Mouse (Mus musculus) forebrain, embryonic 14.5 days (tissue): ENCODE measurements around the gene Cd3eap. TPM values are rescaled to one million over a fixed set of nuclear protein-coding genes. Genes with fewer than 3 reads are reported as not detected.

ENCODE experiments used
- ATAC-seq: fragments of 200-750 bp; cut with Nextera tagmentation; 2 replicates; pipeline ENCODE4 v1.8.0; 2017; ENCODE audit warnings: mild to moderate bottlenecking, moderate library complexity
- DNase-seq: peaks from one replicate; pipeline ENCODE4 v3.0.0-alpha.2; 2015; ENCODE audit warnings: low spot score
- H3K27ac ChIP-seq: fragments of 300-500 bp; sonication (generic); 2 replicates; pipeline ENCODE4 v1.5.1; 2014; ENCODE audit warnings: low read depth, mild to moderate bottlenecking, control low read depth, low read length, moderate library complexity
- H3K27me3 ChIP-seq: fragments of 300-500 bp; sonication (generic); replicated peaks from 2 replicates; pipeline ENCODE4 v1.6.1; 2014; ENCODE audit warnings: low read length, control low read depth, mixed read lengths; ENCODE audit not compliant: control insufficient read depth, insufficient read depth
- H3K36me3 ChIP-seq: fragments of 300-500 bp; sonication (generic); 2 replicates; pipeline ENCODE4 v1.6.1; 2014; ENCODE audit warnings: low read length, control low read depth; ENCODE audit not compliant: control insufficient read depth, insufficient read depth
- H3K4me1 ChIP-seq: fragments of 300-500 bp; sonication (generic); 2 replicates; pipeline ENCODE4 v1.6.1; 2014; ENCODE audit warnings: antibody characterized with exemption, low read length, control low read depth; ENCODE audit not compliant: control insufficient read depth, insufficient read depth
- H3K4me2 ChIP-seq: fragments of 300-500 bp; sonication (generic); 2 replicates; pipeline ENCODE4 v1.6.1; 2014; ENCODE audit warnings: mild to moderate bottlenecking, control low read depth, low read length
- H3K4me3 ChIP-seq: fragments of 300-500 bp; sonication (generic); 2 replicates; pipeline ENCODE4 v1.5.1; 2014; ENCODE audit warnings: low read depth, low read length, control low read depth
- H3K9ac ChIP-seq: fragments of 300-500 bp; sonication (generic); 2 replicates; pipeline ENCODE4 v1.6.1; 2014; ENCODE audit warnings: mild to moderate bottlenecking, low read length, control low read depth, moderate library complexity
- H3K9me3 ChIP-seq: fragments of 300-500 bp; sonication (generic); replicated peaks from 2 replicates; pipeline ENCODE4 v1.6.1; 2016; ENCODE audit warnings: low read length, control low read depth, mixed read lengths; ENCODE audit not compliant: control insufficient read depth
- WGBS: fragments of 180-500 bp; shearing (Covaris S2); extraction: QIAGEN DNeasy Blood & Tissue Kit; methylation state at CpG from one replicate; pipeline ENCODE4 v1.1.7; 2014; 5-methylcytosine and 5-hydroxymethylcytosine counted together
- polyA plus RNA-seq: library from polyadenylated mRNA; unstranded; fragments of >200 nt; fragmentation: Nextera tagmentation; extraction: Ambion mirVana; gene quantifications from 2 replicates; pipeline ENCODE4 v1.2.1, GENCODE M21; 2014

Gene Cd3eap
- polyA plus RNA-seq, result 18.4 and 20.0 TPM in 2 replicates

- 0% methylated on average over 31 of the region's 31 CpGs for WGBS
- peak; percentile 94 for DNase-seq
- H3K9me3 ChIP-seq, result no peaks in the 10 kb centered on the region
- peak within 1 kb of the TSS; percentile 99 for H3K4me2 ChIP-seq
- H3K27me3 ChIP-seq, result no peaks in the 10 kb centered on the region
- H3K9ac ChIP-seq, result peak within 1 kb of the TSS; percentile 67
- peaks cover 9% of the 10 kb centered on the region; the same call in 1 of the 2 replicates for H3K4me1 ChIP-seq
- ATAC-seq, result peak; percentile 81
- peaks cover 22% of the 10 kb centered on the region for H3K36me3 ChIP-seq
- H3K27ac ChIP-seq, result peak within 1 kb of the TSS; percentile 30; the same call in 1 of the 2 replicates
- H3K4me3 ChIP-seq, result peak within 1 kb of the TSS; percentile 55
Observed at GRCm38 (mm10) chr7:19359299-19359891, at the start of gene Cd3eap, which contains the start of gene Ppp1r13l. Gene Cd3eap, minus strand, starts transcription at chr7:19359483. Gene Ppp1r13l, plus strand, starts transcription at chr7:19359749.

DNA sequence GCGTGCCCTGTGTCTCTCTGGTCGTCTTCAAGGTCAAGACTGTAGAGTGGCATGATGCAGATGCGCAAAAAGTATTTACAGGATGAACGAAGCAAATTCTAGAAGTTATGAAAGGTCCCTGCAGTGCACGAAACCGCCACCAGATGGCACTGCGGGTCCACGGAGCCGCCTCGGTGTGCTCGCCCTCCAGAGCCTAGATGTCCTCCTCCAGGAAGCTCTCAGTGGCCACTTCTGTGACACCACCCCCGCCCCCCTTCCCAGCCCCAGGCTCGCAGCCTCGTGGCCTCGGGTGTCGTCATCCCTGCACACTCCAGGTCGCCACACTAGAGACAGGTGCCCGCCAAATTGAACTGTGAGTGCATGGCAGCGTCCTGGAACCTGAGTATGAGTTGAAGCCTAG lies 46.1 kb upstream of the Cd3eap start:
- Histone ChIP-seq H3K27me3 (peaks cover 38% of the 10 kb centered on the region), H3K4me3 (no peak overlapping the region), H3K36me3 (no peaks in the 10 kb centered on the region), H3K9me3 (0 out of 2 replicates have a peak, but pooled peaks cover 4% of the 10 kb centered on the region), H3K27ac (no peak overlapping the region), H3K4me1 (peaks cover 4% of the 10 kb centered on the region; the same call in 1 of the 2 replicates), H3K9ac (no peak overlapping the region), H3K4me2 (no peak overlapping the region)
- ATAC-seq (peak; percentile 66), DNase-seq (peak; percentile 70)
- 3% methylated on average over 19 of the region's 19 CpGs for WGBS

- H3K9ac ChIP-seq, result peak within 1 kb of the TSS; percentile 55
- 51% methylated on average over 7 of the region's 7 CpGs for WGBS
- H3K4me3 ChIP-seq, result peak within 1 kb of the TSS; percentile 49
- peaks cover 41% of the 10 kb centered on the region for H3K27me3 ChIP-seq
- DNase-seq, result no peak
- no peak for ATAC-seq
- H3K9me3 ChIP-seq, result 0 out of 2 replicates have a peak, but pooled peaks cover 4% of the 10 kb centered on the region
- peaks cover 4% of the 10 kb centered on the region for H3K4me1 ChIP-seq
- H3K4me2 ChIP-seq, result peak within 1 kb of the TSS; percentile 90
- no peak within 1 kb of the TSS for H3K27ac ChIP-seq
- no peaks in the 10 kb centered on the region for H3K36me3 ChIP-seq
Observed at GRCm38 (mm10) chr7:19404476-19404875, 45.2 kb upstream of the Cd3eap start, which contains the start of gene Ckm. Gene Ckm, plus strand, starts transcription at chr7:19404776.

- under 1% methylated on average over 61 of the region's 62 CpGs for WGBS
- H3K27me3 ChIP-seq, result peaks cover 44% of the 10 kb centered on the region
- no peaks in the 10 kb centered on the region for H3K36me3 ChIP-seq
- H3K4me1 ChIP-seq, result peaks cover 8% of the 10 kb centered on the region
- no peak for DNase-seq
- H3K9me3 ChIP-seq, result 0 out of 2 replicates have a peak, but pooled peaks cover 4% of the 10 kb centered on the region
- ATAC-seq, result peak; percentile 30
- H3K9ac ChIP-seq, result peak within 1 kb of the TSS; percentile 55
- no peak within 1 kb of the TSS for H3K27ac ChIP-seq
- H3K4me2 ChIP-seq, result peak within 1 kb of the TSS; percentile 90
- peak within 1 kb of the TSS; percentile 49 for H3K4me3 ChIP-seq
Observed at GRCm38 (mm10) chr7:19403731-19404296, 44.5 kb upstream of the Cd3eap start, which contains the start of gene Klc3. Gene Klc3, minus strand, starts transcription at chr7:19404104.

- Histone ChIP-seq H3K4me1 (peaks cover 8% of the 10 kb centered on the region), H3K36me3 (no peaks in the 10 kb centered on the region), H3K4me3 (no peak overlapping the region), H3K4me2 (no peak overlapping the region), H3K27me3 (peaks cover 44% of the 10 kb centered on the region), H3K27ac (no peak overlapping the region), H3K9me3 (0 out of 2 replicates have a peak, but pooled peaks cover 4% of the 10 kb centered on the region), H3K9ac (no peak overlapping the region)
- no peak for DNase-seq
- WGBS, result 85% methylated on average over 9 of the region's 9 CpGs
- no peak for ATAC-seq
Observed at GRCm38 (mm10) chr7:19402535-19403112, 43.3 kb upstream of the Cd3eap start.

DNA sequence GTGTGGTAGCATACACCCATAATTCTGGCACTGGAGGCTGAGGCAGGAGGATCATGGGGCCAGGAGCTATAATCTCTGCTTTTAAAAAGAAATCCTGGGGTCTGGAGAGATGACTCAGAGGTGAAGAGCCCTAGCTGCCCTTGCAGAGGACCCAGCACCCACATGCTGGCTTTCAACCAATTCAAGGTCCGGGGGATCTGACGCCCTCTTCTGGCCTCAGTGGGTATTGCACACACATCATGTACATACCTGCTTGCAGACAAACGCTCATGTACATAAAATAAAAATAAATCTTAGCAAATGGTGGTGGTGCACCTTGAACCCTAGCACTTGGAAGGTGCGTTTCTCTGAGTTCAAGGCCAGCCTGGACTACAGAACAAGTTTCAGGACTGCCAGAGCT lies 41.7 kb upstream of the Cd3eap start:
- H3K36me3 ChIP-seq, result no peaks in the 10 kb centered on the region
- no peak overlapping the region for H3K4me3 ChIP-seq
- 0 out of 2 replicates have a peak, but pooled peaks cover 4% of the 10 kb centered on the region for H3K9me3 ChIP-seq
- H3K9ac ChIP-seq, result no peak overlapping the region
- DNase-seq (no peak), ATAC-seq (no peak)
- peaks cover 8% of the 10 kb centered on the region for H3K4me1 ChIP-seq
- H3K27ac ChIP-seq, result no peak overlapping the region
- no peak overlapping the region for H3K4me2 ChIP-seq
- H3K27me3 ChIP-seq, result peaks cover 41% of the 10 kb centered on the region
- 92% methylated on average over 4 of the region's 4 CpGs for WGBS

DNA sequence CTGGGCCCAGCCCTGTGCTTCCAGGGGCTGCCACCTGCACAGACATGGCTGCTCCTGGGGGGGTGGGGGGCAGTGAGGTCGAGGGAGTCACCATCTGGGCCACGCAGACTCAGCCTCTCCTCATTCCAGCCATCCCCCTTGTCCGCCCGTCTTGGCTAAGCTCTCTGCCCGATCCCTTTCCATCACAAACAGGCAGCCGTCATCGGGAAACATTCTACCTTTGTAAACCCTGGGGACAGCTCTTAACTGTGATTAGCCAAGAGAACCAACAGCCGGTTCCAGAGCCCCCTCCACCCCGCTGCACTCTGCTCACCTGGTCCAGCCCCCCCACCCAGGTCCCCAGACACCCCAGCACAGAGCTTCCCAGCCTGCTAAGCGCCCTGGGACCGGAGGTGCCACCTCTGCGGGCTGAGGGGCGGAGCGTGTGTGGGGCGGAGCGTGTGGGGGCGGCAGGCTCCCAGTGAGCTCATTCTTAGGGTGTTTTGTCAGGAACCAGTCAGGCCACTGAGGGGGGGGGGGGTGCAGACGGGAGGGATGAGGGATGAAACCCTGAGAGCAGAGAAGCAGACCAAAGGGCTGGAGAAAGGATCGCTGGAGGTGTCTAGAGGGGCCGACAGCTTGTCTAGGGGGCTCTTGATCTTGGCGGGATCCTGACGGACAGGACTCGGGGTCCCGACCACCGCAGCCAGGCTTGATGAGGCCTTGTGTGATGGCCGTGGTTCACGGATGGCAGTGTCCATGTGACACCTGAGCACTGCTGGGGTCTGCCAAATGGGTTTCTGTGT lies 40.4 kb upstream of the Cd3eap start:
- ATAC-seq, result peak; percentile 41; the same call in 1 of the 2 replicates
- H3K27me3 ChIP-seq, result peaks cover 35% of the 10 kb centered on the region
- DNase-seq, result peak; percentile 30
- WGBS, result 2% methylated on average over 27 of the region's 27 CpGs
- peaks cover 11% of the 10 kb centered on the region for H3K36me3 ChIP-seq
- H3K4me3 ChIP-seq, result peak overlapping the region; percentile 19
- no peak overlapping the region for H3K27ac ChIP-seq
- peak overlapping the region; percentile 50 for H3K4me2 ChIP-seq
- H3K9ac ChIP-seq, result 0 out of 2 replicates have a peak overlapping the region, but pooled peaks have one; percentile 13
- H3K4me1 ChIP-seq, result peaks cover 8% of the 10 kb centered on the region
- 0 out of 2 replicates have a peak, but pooled peaks cover 4% of the 10 kb centered on the region for H3K9me3 ChIP-seq

- 0 out of 2 replicates have a peak, but pooled peaks cover 3% of the 10 kb centered on the region for H3K27me3 ChIP-seq
- H3K9me3 ChIP-seq, result no peaks in the 10 kb centered on the region
- no peak for ATAC-seq
- no peak overlapping the region for H3K4me2 ChIP-seq
- WGBS, result 90% methylated on average over 8 of the region's 8 CpGs
- H3K4me1 ChIP-seq, result peaks cover 4% of the 10 kb centered on the region; the same call in 1 of the 2 replicates
- H3K36me3 ChIP-seq, result peaks cover 62% of the 10 kb centered on the region
- no peak overlapping the region for H3K27ac ChIP-seq
- H3K4me3 ChIP-seq, result no peak overlapping the region
- H3K9ac ChIP-seq, result no peak overlapping the region
- no peak for DNase-seq
Observed at GRCm38 (mm10) chr7:19394484-19394883, 35.2 kb upstream of the Cd3eap start.
